Mouse (Mus musculus) lung, adult 2 months (tissue): ENCODE data around the gene Dtymk.

Experiments
- CTCF ChIP-seq: fragments of 200-500 bp; IDR thresholded peaks from 2 replicates; pipeline ENCODE4 v1.5.1; 2011; ENCODE audit warnings: mild to moderate bottlenecking, low read length, control low read depth; ENCODE audit not compliant: insufficient read depth
- POLR2A ChIP-seq: fragments of 200-500 bp; IDR thresholded peaks from 2 replicates; pipeline ENCODE4 v1.6.1; 2011; ENCODE audit warnings: low read depth, mild to moderate bottlenecking, control low read depth, low read length, borderline replicate concordance; ENCODE audit errors: extremely low read depth

DNA sequence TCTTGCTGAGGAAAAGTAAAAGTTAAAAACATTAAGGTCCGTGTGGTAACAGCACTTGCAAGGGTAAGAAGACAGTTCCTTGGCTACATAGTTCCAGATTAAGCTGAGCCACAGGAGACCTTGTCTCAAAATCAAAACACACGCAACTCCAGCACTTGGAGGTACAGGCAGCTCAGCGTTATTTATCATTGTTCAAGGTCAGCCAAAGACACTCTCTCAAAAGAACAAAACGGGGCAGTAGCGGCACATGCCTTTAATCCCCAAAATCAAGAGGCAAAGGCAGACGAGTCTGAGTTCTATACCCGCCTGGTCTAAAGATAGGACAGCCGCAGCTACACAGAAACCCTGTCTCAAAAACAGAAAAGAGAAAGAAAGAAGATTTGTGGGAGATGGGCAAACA lies 5.8 kb downstream of the Dtymk start:
- TF ChIP-seq POLR2A (no peak), CTCF (no peak)
